Mouse (Mus musculus): ENCODE results near the gene Fam107a.

Gene Fam107a

DNA sequence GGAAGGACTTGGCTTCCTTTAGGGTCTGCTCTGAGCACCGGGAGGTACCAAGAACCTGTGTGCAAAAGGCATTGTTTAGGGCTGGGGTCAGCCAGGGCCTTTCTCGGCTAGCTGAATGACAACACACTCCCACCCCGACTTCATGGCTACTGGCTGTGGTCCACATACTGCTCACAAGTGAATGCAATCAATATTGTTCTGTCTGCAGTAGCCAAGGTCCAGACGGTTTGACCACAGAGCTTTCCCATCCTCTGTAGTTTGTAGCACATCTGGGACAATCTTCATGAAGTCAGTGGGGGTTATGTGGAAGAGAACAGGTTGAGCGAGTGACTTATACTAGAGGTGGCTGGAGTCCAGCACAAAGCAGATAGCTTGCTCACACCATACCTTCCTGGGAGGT, 60.9 kb downstream of the Fam107a start:
- no peak for DNase-seq (ENCODE audit: low read depth, low spot score)

DNA sequence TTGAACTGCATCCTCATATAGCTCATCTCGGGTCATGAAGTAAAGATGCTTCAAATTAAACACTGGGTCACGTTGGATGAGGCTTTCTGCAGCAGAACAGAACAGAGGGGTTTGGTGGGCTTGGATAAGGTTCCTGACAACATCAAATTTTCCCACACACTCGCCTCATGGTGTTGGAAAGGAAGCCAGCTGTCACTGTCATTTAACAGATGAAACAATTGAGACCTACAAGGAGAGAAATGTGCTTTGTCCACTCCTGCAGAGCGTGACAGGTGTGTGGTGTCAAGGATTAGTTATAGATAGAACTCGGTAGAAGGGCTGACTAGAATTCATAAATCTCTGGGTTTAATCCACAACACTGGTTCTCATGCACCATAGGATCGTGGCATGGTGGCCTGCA, 61.8 kb downstream of the Fam107a start:
- DNase-seq (ENCODE audit: low read depth, low spot score): no peak

DNA sequence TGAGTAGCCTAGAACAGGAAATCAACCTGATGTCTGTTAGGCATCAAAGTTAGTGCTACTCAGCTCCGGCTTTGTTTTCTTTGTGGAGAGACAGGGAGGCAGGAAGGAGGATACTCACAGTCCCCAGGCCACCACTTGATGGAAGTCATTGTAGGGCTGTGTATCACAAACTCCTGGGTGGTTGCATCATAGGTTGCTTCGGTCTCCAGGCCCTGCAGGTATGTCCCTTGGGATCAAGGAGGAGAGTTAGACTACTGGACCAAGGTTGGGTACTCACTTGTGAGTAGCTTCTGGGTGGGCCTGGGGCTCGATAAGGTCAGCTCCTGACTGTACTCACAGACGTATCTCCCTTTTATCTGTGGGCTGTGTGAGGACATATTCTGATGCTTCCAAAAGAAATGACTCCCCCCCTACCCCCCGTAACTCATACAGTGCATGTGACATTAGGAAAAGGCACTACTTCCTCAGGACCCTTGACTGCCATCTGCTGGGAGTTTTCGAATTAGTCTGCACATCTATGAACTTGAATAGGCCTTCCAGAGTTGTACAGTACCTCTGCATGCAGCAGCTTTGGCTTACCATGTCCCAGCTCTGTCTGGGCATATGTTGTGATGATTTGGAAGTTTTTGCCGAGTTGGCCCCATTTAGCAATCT, 62.6 kb downstream of the Fam107a start:
- peak; percentile 33 for DNase-seq (ENCODE audit: low read depth, low spot score)

- no peak for DNase-seq (ENCODE audit: low read depth, low spot score)
These were observed 66.4 kb downstream of the Fam107a start for GRCm38 (mm10) chr14:8251330-8251885.

GRCm38 (mm10) chr14:8250141-8250871, 67.5 kb downstream of the Fam107a start:
- DNase-seq (ENCODE audit: low read depth, low spot score): no peak

DNA sequence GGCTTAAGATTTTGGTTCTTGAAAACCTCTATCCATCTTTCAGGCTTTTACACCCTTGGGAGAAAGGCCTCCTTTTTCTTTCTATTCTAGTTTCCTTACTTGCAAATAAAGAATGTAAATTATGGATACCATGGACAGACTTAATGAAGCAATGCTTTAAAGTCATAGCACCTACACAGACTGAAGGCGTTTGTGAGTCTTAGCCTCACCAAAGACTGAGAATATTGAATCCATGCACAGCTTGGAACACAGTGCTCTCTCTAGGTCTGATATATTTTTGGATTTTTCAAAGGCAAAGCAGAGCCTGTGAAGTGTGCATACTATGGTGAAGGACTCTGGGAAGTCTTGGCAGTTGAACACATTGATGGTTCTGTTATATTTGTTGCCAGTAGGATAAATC, 68.6 kb downstream of the Fam107a start:
- no peak for DNase-seq (ENCODE audit: low read depth, low spot score)

DNA sequence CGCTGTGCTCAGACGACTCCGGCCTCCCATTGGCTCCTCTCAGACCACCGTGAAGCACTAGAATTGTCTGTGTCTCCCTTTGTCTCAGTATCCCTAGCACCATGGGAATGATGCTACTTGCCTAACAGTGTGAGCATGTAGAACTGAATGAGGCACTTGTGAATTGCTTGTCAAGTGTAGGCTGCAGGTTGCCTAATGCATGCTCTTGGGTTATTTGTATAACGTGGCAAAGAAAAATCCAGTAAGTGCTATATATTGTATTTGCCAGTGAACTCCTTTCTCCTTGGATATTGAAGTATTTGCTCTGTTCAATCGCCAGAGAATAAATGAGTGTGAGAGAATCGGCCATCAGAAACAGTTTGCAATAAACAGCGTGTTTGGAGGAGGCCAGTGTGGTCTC, 70.9 kb downstream of the Fam107a start:
- no peak for DNase-seq (ENCODE audit: low read depth, low spot score)

Measured in retina, adult 2 months (tissue).